Mouse (Mus musculus) spleen, postnatal 14 days (tissue): ENCODE data around the gene Trmt1l.
"Not testable (repeated sequence)": the region's sequence is repeated elsewhere in the genome, so short reads cannot be mapped to it uniquely, and the experiment has no call there.

Experiments used
- DNase-seq, 2 experiments: peaks; one replicate each; pipeline ENCODE4 v3.0.0; 2021 to 2022; ENCODE audit warnings: low spot score in 2 of 2

The Trmt1l gene

DNA sequence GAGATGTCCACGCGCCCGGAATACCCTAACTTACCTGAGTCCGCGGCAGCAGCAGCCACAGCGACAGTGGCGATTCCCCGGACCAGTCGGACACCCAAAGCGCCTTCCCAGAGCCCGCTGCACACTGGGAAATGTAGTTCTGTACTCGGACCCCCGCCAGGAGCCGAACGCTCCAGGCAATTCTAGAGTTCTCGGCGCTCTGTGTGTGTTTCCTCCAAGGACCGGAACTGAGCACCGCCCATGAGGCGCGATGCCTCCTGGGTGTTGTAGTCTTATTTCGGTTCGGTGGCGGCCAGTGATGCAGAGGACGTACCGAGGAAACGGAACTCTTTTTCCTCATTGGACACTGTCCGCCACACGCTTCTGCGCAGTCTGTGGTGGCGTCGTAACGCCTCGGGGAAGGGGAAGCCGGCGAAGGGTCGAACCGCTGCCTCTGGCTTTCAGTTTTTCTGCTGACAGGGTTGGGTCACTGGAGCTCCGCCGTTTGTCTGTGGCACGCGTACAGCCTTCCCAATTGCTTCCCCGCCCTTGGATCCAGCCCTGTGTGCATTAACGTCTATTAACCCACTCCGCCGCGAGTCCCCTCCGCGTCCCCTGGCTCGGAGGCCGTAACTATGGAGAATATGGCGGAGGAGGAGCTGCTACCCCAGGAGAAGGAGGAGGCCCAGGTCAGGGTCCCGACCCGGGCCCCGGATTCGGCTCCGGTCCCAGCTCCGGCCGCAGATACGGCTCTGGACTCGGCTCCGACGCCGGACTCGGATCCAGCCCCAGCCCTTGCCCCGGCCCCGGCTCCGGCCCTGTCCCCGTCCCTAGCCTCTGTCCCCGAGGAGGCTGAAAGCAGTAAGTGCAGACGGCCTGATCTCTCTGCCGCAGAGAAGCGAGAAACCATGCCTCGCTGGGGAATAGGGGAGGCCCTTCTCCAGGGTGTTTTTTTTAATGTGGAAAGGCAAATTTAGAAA lies at the start of gene Trmt1l, which contains the start of gene Swt1:
Gene Trmt1l (plus strand): TSS at position 280 of the 959 bp plus-strand sequence.
Gene Swt1 (minus strand): TSS at position 193 of the 959 bp plus-strand sequence.
- peak; percentile 85 to 89 for DNase-seq

DNA sequence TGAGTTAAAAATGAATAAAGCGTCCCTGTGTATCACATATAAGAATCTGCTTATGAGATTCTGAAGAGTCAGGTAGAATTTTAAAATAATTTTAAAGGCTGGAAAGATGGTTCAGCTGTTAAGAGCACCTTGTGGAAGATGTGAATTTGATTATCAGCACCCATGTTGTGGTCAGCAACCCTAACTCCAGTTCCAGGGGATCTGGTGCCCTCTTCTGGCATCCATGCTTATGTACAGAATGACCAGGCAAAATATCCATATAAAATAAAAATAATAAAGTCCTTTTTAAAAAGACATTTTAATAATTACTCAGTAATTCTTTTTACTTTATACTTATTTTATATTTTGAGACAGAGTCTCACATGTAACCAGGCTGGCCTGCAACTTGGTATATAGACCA lies 38.3 kb upstream of the Trmt1l start:
- DNase-seq: no peak

DNA sequence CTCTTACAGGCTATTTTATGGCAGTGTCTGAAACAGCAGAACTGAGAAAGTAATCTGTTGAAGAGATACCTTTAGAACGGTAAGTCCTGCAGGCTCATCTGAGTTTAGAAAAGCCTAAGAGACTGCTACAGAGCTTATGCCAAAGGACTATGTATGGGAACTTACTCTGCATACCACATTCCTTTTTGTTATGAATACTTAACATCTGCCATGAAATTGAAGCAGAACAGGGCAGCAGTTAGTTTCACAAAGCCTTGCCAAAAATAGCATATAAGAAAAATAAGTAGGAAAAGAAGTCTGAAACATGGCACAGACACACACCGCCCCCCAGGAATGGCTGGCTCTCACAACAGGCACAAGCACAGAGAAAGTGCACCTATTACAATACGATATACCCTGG lies 18.5 kb upstream of the Trmt1l start:
- DNase-seq: no peak

DNA sequence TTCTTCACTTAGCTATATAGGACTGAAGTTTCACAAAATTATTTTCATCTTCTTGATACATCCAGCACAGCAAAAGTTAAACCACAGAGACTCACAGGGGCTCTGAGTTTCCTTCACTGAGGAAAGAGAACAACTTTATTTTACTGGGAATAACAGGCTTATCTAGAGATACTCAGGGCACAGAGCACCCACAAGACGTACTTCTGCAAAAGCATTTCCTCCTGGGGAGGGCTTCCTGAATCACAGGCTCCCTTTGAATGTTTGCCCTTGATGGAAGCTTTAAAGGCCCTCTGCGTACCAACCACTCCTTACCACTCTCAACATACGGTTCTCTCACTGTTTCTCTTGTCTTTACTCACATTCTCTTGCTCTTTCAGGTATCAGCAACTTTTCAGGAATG lies 6.2 kb upstream of the Trmt1l start:
- no peak for DNase-seq

DNA sequence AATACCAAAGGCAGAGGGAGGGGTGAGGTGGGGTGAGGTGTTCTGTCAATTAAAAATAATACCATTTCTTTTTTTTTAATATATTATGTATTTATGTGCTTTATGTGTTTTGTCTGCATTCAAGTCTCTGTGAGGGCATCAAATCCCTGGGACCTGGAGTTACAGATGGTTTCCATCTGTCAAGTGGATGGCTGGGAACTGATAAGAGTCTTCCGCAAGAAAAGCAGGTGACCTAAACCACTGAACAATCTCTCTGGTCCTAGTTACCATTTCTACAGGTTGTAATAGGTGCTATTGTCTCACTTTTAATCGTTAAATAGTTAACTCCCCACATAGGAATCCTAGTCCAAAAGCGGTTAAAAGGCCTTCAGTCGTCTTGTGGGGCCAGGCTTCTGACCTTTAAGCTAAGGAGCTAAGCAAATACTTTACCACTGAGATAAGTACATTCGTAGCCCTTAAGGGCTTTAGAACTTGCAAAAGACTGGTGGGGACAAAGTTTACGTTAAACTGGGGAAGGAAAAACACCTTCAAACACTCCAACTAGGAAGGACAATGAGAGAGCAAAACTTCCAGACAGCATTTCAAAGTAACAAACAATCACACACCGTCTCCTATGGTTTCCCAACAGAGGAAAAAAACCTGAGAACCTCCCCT lies 1.3 kb upstream of the Trmt1l start:
- DNase-seq: no peak

DNA sequence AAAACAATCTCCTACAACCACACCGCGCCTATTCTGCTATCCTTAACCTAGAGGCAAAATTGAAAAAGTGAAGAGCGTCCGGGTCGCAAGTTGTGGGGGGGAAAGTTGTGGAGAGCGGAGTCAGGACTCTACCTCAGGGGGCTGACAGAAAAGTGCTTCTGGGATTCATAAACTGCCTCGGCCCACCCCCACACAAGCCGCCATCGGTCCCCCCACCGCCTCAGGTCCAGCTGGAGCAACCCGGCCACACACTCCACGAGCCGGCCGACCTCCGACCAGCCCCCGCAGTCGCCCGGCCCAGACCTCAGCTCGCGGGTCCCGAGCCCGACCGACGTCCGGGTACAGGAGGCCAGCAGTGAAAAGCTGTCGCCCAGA lies 467 bp upstream of the Trmt1l start:
- DNase-seq: no peak

DNA sequence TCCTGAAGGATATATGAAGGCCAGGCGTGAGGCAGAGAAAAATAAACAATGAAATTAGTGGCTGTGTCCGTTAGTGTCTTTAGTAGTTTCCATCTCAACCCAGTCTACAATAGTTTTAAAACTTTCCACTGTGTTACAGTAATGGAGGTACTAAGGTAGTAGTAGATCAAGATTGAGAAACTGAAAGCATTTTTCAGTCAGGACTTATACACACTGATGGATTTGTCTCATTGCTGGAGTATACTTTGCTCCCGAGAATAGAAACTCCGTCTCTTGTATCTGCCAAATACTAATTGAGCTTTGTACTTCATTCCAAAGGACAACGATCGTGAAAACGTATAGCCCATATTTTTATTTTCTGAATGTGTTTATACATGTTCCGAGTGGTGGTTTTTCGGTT lies 974 bp downstream of the Trmt1l start:
- no peak for DNase-seq

DNA sequence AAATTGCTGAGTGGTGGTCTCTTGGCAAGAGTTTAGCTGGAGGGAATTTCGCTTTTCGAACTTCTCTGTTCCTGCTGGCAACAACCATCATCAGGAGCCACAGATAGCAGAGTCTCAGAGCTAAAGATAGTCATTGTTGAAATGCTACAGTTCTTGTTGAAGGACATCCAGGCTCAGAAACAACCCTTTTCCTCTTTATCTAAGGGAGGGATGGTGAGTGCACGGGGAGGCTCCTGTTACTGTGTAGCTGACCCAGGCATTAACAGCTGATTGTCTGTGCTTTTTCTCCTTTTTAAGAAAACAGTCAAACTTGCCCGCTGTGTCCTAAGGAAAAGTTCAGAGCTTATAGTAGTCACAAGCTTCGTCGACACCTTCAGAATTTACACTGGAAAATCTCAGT lies 7.1 kb downstream of the Trmt1l start:
- DNase-seq: no peak

DNA sequence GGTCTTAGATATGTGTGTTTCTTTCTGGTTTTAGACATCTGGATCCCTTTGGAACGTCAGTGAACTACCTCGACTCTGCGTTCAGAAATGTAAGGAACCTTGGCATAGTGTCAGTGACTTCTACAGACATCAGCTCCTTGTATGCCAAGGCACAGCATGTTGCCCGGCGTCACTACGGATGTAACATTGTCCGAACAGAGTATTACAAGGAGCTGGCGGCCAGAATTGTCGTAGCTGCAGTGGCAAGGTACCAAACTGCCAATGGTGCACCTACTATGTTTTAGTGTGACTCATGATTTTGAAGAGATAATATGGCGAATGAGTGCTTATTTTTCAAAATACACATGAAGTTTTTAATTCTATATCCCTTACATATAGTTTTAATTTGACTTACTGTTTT lies 21.5 kb downstream of the Trmt1l start:
- no peak for DNase-seq

DNA sequence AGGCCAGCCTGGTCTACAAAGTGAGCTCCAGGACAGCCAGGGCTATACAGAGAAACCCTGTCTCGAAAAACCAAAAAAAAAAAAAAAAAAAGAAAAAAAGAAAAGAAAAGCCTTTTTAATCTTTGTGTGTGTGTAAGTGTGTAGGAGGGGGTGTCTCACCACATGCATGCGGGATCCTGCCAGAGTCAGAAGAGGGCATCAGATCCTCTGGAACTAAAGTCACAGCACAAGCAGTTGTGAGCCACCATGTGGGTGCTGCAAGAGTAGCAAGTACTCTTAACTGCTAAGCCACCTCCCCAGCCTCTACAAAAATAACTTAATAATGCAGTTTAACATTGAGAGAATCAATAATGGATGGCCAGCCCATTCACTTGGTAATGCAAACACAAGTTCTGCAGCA lies 22.5 kb downstream of the Trmt1l start:
- no peak for DNase-seq

DNA sequence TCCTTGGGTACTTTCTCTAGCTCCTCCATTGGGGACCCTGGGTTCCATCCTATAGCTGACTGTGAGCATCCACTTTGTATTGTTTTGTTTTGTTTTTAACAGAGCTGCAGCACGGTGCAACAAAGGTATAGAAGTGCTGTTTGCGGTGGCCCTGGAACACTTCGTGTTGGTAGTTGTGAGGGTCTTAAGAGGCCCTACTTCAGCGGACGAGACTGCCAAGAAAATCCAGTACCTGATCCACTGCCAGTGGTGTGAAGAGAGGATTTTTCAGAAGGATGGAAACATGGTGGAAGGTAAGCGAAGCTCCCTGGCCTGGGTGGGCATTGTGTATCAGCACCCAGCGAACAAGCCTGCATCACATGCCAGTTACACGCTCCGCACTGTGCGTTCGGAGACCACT lies 23.6 kb downstream of the Trmt1l start:
- DNase-seq: no peak

DNA sequence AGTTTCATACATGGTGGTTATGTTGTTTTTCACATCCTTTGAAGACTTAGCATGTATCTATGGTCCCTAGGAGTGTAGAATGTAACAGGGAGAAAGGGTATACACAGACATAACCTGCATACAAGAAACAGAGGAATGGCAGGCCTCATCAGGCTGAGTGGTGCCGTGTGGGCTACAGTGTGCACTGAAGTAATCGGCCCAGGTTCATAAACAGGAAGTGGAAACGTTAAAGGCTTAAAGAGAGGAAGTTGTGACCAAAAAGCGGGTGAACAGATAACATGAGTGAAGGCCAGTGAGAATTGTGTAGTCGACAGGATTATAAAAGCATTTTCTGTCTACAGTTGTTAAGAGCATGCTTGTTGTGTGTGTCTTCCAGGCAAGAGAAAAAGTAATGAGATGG lies 28.7 kb downstream of the Trmt1l start:
- no peak for DNase-seq

DNA sequence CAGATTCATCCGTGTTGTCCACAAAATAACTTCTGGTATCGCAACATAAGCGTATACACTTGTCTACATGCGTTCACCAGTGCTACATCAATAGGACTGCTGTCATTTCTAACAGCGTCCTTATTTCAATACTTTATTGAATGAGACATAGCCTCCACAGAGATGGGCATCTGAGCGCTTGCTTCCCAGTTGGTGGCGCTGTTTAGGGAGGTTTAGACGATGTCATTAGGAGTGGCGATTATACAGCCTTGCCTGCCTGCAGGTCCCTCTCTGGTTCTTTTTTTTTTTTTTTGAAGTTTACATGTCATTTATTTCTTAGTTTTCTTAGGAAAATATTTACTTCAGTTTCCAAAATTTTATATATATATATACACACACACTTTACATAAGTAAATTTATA lies 32.9 kb downstream of the Trmt1l start:
- no peak for DNase-seq

DNA sequence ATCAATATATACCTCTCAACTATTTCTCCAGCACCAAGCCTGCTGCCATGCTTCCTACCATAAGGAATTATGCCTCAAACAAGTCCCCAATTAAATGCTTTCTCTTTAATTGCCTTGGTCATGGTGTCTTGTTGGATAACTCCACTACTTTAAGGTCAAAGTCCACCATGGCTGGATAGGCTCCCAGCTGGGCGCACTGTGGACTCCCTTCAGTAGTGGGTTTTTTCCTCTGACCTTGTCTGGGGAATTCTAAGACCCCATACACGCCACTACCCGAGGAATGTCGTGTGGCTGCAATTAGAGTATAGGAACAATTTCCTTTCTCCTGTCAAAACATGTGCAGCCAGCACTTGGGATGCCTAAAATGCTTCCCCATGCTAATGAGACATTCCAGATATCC lies 36.6 kb downstream of the Trmt1l start:
- no peak for DNase-seq

DNA sequence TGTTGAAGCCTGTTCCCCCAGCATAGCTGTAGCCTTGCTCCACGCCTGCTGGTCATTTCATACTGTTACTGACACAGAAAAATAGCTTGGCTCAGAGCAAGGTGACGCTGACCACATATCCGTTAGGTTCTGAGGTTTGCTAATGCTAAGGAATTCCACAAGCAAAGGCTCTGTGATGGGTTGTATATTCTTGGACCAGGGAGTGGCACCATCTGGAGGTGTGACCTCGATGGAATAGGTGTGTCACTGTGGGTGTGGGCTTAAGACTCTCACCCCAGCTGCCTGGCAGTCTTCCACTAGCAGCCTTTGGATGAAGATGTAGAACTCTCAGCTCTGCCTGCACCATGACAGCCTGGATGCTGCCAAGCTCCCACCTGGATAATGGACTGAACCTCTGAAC lies 38.2 kb downstream of the Trmt1l start:
- DNase-seq: no peak

DNA sequence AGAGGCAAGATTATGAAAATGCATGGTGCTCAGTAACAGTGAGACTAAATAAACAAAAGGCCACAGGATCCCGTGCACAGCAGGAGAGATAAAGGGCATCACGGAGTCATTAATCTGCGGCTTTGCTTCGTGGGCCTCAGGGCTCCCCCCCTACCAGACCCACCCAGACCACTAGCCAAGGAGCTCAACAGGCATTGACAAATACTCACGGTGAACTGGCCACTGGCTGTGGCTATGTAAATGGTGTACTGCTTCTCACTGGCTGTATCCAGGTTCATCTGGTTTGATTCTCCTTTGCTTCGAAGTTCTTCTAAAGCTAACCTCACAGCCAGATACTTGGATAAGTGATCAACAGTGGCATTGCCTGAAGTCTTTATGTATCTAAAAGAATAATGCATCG lies 43.1 kb downstream of the Trmt1l start:
- DNase-seq: no peak

DNA sequence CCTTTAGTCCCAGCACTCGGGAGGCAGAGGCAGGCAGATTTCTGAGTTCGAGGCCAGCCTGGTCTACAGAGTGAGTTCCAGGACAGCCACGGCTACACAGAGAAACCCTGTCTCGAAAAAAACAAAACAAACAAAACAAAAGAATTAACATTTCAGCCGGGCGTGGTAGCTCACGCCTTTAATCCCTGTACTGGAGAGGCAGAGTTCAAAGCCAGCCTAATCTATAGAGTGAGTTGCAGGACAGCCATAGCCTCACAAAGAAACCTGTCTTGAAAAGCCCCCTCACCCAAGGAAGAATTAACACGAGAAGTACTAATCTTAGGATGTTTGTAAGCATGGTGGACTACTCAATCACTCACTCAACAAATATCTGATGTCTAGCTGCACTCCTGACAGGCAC lies 44.0 kb downstream of the Trmt1l start:
- not testable (repeated sequence) for DNase-seq

DNA sequence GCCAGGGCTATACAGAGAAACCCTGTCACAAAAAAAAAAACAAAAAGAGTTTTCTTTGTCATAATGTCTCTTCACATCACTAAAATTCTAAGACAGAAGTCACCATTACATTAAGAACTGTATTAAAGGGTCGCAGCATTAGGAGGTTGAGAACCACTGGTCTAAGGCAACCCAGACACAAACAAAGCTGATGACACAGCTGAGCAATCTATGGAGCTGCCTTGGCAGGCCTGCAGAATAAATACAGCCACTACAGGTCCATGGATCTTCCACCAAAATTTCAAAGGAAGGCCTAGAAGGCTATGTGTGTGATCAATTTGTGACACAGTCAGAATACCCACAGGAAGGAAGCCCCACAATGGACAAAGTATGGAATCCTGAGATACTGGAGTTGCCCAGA lies 54.2 kb downstream of the Trmt1l start:
- DNase-seq: no peak

DNA sequence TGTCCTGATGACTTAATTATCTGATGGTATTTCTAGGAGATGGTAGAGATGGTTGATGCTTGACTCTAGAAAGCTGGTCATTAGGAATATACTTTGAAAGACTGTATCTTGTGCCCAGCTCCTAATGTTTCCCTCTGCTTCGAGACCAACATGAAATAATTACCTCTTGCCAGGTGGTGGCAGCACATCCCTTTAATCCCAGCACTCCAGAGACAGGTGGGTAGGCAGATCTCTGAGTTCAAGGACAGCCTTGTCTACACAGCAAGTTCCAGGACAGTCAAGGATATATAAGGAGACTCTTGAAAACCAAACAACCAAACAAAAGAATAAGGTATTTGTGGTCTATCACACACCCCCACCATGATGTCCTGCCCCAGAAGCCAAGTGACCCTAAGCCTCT lies 55.2 kb downstream of the Trmt1l start:
- peak in 1 of 2 experiments; percentile 12 for DNase-seq

DNA sequence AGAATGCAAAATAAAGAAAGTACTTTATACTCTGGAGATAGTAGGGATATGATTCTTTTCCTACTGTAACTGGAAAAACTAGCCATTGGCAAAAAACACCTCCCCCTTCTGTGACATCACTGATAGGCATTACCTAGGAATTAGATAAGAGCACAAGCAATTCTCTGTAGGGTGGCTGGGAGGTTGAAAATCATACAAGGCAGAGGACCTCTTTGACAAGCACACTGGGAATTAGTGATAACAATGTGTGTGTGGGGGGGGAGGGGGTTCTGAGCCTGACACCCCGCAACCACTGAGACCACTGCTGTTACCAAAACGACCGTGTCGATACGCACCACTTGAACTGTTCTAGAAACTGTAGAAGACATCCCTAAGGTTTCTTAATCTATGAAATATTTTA lies 56.4 kb downstream of the Trmt1l start:
- DNase-seq: no peak

DNA sequence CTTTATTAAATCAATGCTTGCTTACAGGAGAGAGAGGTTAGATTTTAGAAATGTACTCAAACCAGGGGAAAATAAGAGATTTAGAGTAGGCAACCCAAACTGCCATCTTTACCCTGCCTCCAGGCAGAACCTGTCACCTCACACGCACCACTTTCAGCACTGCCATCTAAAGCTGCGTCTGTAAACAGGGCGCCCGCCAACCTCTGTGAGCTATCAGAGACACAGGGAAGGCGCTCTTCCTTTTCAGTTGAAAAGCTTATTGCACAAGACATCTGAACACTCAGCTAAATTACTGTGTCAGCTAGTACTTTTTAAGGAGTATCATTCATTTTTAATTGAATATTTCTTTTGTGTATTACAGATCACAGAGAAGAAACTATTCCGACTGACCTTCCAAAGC lies 61.5 kb downstream of the Trmt1l start:
- DNase-seq: no peak

DNA sequence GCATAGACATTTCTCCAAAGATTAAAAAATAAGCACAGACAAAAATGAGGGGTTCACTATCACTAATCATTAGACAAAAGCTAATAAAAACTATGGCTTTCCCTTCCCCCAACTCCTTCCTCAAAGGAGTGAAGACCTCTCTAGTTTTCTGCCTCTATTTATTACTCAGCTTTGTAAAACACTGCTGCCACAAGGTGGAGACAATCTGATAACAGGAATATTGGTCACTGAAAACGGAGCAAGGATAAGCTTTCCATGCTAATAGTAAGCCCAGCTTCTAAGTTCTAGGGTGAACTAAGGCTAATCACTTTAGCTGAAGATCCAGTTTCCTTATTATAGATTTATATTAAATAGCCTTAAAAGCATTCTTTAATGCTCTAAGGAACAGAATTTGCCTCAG lies 64.1 kb downstream of the Trmt1l start:
- no peak for DNase-seq

DNA sequence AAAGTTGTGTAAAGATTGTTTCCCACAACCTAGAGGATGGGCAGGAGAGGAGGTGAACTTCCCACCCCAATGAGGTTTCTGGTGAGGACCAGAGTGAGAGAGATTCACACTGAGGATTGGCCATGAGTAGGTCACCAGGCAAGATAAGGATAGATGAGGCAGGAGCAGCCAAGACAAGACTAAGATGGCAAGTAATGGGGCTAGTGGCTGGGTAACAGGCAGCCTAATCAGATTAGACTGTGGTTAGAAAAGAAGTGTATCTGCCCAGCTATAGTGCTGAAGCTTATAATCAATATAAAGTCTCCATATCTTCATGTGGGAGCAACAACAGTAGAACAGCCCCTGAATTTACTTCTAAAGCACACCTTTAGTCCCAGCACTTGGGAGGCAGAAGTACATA lies 65.5 kb downstream of the Trmt1l start:
- DNase-seq: no peak
